Mouse (Mus musculus): Measurements from ENCODE around the gene Baz2b. TPM values are rescaled to one million over a fixed set of nuclear protein-coding genes. Genes with fewer than 3 reads are reported as not detected.

Gene Baz2b
- polyA plus RNA-seq, 1 experiment: 7.0 TPM

DNA sequence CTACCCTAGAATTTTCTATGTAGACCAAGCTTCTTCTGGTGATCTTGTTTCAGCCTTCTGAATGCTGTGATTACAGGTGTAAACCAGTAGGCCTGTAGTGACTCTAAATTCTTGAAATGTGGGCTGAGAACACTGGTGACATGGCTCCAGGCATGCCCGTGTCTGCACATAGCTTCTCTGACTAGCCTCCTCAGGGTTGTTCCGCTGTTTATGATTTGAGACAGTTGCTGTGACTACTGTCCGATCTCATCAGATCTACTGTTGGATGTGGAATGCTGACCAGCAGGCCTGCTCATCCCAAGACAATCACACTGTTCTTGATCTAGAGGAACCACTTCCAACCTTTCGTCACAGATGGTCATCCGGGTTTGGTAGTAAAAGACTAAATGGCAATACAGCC is 182.5 kb downstream of the Baz2b start:
- WGBS: 81% methylated on average over 5 of the region's 5 CpGs
- DNase-seq (ENCODE audit: low read depth, low spot score): no peak

DNA sequence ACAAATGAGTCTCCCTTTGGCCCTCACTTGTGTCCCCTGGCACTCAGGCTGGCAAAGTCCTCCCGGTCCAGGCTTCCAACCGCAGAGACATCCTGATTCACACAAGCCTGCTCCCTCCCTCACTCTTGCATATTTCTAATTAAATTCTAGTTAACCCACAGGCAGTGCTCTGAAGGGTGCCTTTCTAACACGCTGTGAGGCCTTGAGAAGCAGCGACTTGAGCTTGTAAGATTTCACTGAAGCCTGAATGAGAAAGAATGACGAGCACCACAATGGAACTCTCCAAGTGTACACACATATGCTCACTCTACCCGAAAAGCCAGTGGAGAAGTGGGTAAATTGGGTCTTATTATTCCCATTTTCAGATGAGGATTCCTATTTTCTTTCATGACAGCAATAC is 183.1 kb downstream of the Baz2b start:
- DNase-seq (ENCODE audit: low read depth, low spot score): no peak
- 79% methylated on average over 6 of the region's 6 CpGs for WGBS

DNA sequence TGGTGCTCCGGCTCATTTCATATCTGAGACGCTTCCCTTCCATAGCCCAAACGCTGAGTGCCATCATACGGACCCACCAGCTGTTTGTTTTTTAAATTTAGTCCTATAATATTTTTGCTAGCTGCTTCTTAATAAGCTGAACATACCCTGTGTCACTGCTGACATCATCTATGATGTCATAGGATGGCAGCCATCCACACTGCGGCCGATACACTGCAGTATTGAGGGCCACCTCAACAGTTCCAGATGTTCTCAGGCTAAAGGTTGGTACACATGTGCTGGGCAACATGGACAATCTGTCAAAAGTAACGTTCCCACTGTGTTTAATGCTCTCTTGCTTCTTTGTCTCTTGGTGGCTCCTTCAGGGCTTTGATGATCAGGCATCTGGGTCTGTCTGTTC is 185.9 kb downstream of the Baz2b start:
- WGBS: 95% methylated on average over 7 of the region's 7 CpGs
- no peak for DNase-seq (ENCODE audit: low read depth, low spot score)

DNA sequence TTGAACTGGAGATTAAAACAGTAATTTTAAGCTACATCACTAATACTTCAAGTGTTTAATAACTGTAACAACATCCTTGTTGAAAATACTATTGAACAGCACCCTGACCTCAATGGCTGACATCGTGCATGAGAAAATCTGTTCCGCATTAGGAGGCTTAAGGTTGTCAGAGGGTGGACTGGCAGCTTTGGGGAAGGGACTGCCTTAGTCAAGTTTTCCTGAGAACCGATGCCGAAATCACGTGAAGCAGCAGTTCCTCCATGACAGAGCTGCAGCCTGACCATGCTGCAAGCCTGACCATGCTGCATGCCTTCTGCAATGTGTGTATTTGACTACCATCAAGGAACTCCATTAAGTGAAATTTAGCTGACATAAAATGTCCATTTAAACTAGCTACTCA is 188.1 kb downstream of the Baz2b start:
- DNase-seq (ENCODE audit: low read depth, low spot score): no peak
- WGBS: 88% methylated on average over 5 of the region's 5 CpGs

DNA sequence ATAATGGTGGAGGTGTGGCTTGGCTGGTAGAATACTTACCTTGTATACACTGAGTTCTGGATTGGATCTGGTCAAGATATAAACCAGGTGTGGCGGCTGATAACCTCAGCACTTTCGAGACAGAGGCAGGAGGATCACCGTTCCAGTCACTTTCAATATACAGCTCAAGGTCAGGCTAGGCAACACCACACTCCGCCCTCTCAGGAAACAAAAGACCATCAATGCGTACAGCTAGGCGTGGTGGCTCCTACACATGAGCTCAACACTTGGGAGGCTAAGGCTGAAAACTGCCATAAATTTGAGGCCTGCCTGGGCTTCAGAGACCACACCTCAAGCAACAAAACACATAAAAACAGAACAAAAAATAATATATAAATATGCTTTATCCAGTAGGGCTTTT is 188.5 kb downstream of the Baz2b start:
- 42% methylated on average over 6 of the region's 6 CpGs for WGBS
- DNase-seq (ENCODE audit: low read depth, low spot score): no peak

DNA sequence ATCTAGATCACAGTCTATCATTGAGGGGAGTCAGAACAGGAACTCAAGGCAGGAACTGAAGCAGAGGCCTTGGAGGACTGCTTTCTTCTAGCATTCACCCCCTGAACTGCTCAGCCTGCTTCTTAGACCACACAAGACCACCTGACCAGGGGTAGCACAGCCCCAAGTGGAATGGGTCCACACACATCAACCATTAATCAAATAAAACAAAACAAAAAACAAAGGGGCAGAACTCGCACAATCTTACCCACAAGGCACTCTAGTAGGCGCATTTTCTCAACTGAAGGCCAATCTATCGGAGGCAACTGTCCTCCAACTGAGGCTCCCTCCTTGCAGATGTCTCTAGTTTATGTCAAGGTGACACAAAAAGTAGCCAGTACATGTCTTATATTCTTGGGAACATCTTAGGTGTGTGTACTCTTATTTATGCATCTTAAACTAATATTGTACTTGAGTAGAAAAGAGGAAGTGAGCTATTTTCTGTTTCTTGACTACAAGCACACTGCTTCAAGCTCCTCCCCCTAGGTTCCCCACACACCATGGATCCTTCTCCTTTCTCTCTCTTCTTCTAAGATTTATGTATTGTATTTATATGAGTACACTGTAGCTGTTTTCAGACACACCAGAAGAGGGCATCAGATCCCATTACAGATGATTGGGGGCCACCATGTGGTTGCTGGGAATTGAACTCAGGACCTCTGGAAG is 189.9 kb downstream of the Baz2b start:
- 98% methylated on average over 3 of the region's 3 CpGs for WGBS

DNA sequence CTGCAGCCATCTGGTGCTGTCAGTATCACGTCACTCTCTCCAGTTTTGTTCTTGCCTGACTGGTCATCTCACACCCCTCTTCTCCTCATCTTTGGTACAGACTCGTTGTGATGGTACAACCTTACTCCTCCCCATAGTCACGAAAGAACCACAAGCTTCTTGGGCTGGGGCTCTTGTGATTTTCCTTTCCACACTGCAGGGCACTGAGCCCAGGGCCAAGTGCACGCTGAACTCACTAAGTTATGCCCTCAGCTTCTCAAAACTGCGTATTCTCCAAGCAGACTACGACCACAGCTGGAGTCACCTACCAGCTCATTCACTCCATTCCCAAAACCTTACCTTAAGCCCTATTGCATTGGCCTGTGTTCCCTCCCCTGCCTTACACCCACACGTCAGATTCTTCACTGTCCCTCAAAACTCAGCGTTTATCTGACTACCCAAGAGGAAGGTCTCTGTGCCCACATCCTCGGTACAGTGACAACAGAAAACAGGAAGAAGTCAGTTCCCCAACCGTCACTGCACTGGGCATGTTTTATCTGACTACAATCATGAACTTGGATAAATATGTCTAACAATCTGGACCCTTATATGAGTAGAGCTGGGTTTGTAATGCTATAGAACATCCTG is 190.7 kb downstream of the Baz2b start:
- 81% methylated on average over 10 of the region's 10 CpGs for WGBS

More for the DNA sequence above, 189.9 kb downstream of the Baz2b start:
- no peak for DNase-seq (ENCODE audit: low read depth, low spot score)

DNA sequence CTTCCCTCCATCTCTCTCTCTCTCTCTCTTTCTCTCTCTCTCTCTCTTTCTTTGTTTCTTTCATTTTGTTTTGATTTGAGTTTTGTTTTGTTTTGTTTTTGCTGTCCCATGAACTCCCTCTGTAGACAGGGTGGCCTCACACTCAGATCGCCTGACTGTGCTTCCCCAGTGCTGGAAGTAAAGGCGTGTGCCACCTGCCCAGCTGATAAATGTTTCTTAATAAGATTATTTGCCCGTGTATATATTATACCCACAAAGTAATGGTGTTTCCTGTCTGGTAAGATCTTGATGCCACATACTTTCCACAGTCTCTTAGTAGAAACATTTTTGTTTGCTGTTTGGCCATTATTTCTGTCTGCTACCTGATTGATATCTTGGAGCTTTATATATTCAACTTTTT is 198.1 kb downstream of the Baz2b start:
- WGBS: 75% methylated on average over 3 of the region's 3 CpGs
- DNase-seq (ENCODE audit: low read depth, low spot score): no peak

More for the DNA sequence above, 190.7 kb downstream of the Baz2b start:
- DNase-seq (ENCODE audit: low read depth, low spot score): no peak

DNA sequence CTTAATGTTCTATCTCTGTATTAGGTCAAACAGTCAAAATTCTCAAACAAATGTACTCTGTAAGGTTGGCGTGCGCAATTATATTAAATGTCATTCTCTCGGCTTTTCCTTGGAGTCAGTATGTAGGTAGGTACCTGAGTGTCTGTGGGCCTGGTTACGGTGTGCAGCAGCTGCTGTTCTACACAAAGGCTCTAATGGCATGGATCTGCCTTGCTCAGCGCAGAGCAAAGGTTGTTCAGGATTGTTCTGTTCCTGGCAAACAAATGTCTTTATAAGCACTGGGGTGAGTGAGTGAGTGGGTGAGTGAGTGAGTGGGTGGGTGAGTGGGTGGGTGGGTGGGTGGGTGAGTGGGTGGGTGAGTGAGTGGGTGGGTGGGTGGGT is 206.0 kb downstream of the Baz2b start:
- WGBS: 46% methylated on average over 5 of the region's 5 CpGs
- DNase-seq (ENCODE audit: low read depth, low spot score): no peak

DNA sequence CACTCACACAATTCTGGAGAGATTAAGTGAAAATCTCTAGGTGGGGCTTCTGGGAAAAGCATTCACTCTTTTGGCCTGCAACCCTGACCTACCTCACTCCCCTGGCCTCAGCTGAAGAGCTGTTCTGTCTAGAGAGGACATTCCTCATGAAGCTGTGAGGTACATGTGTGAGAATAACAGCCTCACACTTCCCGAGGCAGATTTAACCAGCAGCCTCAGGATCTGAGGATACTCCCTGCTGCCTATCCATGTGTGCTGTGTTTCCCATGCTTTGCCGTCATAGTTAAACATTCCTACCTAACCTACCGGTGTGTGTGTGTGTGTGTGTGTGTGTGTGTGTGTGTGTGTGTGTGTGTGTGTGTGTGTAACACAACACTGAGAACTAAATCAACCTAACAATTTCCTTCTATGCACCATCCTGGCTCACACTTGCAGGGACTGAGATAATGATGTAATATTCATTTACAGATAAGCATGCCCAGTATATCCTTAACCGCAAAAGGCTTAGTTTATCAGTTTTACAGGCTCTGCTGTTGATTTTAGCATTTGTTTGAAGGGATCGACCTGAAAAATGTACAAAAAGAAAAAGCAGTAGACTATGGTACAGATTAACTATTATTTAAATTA is 206.5 kb downstream of the Baz2b start:
- DNase-seq (ENCODE audit: low read depth, low spot score): no peak
- WGBS: 41% methylated on average over 5 of the region's 5 CpGs

DNA sequence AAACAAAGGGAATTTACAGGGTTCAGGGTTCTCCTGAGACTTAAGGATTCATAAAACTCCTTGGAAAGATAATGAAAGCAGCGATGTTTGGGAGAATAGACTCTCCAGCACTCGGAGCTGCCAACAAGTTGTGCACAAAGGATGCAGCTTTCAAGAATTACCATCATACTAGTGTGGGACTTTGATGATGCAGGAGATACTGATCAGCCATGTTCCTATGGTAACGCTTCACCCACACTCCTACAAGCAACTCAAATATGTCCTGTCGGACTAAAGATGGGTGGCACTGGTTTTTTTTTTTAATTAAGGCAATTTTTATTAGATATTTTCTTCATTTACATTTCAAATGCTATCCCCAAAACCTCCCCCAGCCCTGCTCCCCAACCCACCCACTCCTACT is 209.4 kb downstream of the Baz2b start:
- 98% methylated on average over 4 of the region's 4 CpGs for WGBS
- DNase-seq (ENCODE audit: low read depth, low spot score): no peak

DNA sequence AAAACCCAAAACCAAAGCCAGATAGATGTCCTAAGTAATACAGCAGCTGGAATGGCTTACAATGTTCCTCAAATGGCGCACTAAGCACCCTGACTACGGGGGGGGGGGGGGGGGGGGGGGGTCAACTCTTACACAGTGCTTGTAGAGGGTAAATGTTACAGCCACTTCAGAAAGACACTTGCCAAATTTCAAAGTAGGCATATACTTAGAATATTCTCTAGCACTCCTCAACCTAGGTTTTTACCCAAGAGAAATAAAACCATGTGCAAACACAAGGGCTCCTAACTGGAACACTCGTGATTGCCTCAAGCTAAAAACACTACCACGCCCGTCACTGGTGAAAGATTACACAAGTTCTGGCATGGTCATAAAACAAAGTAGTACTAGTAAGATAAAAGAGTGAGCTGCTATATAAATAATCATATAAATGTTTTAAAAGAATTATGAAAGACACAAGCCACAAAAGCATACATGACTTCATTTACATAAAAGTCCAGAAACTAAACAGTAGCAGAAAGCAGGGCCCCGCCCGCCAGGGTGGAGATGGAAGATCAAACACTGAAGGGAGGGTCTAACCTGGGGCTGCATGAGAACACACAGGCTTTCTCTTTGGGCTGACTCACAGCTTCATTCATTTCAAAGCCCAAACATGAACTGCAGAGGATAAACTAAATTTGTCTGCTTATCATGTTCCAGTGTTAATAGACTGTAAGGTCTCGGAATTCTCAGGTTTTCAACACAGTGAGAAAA is 212.0 kb downstream of the Baz2b start:
- 25% methylated on average over 8 of the region's 8 CpGs for WGBS
- peak; percentile 76 for DNase-seq (ENCODE audit: low read depth, low spot score)

DNA sequence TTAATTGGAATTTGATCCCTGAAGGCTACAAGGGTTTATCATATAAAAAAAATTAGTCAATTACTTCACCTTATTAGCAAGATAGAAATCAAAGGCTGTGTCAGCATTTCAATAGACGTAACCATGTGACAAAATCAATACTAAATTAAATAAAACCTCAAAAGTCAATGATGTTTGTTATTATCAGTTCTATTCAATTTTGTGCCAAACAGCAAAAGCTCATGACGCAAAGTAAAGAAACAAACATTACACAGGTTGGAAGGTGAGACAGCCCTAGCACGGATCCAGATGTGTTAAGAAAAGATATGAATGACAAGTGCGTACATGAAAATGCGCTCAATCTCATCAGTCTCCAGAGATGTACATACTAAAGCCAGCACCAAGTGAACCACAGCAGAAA is 212.7 kb downstream of the Baz2b start:
- 92% methylated on average over 5 of the region's 5 CpGs for WGBS
- no peak for DNase-seq (ENCODE audit: low read depth, low spot score)

DNA sequence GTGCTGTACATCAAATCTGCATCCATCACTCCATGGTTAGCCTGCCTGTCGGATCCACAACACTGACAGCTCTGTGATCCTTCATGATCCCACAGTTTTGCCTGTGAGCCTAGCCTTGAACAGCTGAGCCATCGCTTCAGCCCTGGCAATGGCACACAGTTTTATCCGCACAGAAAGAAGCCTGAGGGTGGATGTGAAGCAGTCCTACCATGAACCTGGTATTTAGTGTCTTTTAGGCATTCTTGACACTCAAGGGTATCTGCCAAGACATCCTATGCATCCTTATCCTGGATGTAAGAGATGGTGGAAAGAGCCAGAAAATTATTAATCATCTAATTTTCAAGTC is 216.5 kb downstream of the Baz2b start:
- WGBS: 96% methylated on average over 3 of the region's 3 CpGs
- no peak for DNase-seq (ENCODE audit: low read depth, low spot score)

DNA sequence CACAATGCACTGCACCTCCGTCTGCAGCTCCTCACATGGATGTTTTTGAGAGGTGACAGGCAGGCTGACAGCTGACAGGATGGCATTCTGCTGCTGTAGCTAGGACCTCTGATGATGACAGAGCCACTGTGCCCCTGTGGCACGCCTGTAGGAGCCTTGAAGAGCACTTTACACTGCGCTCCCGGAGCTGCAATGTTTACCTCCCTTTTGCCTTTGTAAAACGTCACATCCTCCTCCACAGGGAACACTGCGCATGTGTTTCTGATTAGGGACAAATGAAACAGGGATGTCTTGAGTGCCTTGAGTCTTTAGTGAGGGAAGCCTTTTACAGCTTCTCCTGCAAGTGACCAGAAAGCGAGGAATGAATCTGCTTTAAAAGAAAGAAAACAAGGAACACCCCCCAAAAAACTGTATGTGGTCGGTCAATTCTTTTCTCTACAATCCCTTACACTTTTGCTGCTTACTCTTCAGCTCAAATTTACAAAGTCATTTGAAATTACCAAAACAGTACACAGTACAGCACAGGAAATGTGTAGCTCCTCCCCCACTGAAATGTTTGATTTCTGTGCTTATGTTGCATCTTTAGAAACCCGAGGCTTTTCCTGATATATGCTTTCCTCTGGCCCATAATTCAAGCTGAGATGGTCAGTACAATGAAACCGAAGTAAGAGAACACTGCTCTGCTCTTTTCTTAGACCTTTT is 217.0 kb downstream of the Baz2b start:
- 82% methylated on average over 10 of the region's 10 CpGs for WGBS

DNA sequence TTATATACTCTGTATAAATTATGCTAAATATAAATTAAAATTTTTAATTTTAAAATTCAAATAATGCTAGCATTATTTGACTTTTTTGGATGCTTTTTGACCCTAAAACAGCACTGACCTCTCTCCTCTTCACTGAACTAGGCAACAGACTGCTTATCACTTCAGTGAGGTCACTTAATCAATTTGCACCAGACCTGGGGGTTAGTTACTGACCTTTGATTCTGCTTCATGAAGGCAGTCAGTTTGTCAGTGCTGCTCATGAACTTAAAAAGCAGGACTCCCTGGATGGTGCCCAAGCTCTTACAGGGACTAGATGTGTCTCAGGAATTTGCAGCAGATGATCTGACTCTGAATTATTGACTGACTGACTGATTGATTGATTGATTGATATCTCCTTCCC is 217.9 kb downstream of the Baz2b start:
- DNase-seq (ENCODE audit: low read depth, low spot score): no peak

More for the DNA sequence above, 217.0 kb downstream of the Baz2b start:
- DNase-seq (ENCODE audit: low read depth, low spot score): no peak

DNA sequence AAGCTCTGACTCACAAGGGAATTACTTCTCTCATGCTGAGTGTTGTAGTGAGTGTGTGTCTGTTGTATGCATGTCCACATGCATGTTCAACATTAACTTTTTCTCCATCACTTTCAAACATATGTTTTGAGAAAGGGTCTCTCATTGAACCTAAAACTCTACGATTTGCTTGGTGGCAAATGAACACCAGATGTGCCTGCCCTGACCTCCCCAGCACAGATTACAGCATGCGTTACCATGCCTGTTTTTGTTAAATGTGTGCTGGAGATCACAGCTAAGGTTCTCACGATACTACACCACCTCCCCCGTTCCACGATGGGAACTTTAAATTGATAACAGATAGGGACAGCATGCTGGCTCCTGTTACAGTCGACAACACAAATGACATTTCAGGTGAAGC is 222.1 kb downstream of the Baz2b start:
- 88% methylated on average over 6 of the region's 6 CpGs for WGBS
- no peak for DNase-seq (ENCODE audit: low read depth, low spot score)

DNA sequence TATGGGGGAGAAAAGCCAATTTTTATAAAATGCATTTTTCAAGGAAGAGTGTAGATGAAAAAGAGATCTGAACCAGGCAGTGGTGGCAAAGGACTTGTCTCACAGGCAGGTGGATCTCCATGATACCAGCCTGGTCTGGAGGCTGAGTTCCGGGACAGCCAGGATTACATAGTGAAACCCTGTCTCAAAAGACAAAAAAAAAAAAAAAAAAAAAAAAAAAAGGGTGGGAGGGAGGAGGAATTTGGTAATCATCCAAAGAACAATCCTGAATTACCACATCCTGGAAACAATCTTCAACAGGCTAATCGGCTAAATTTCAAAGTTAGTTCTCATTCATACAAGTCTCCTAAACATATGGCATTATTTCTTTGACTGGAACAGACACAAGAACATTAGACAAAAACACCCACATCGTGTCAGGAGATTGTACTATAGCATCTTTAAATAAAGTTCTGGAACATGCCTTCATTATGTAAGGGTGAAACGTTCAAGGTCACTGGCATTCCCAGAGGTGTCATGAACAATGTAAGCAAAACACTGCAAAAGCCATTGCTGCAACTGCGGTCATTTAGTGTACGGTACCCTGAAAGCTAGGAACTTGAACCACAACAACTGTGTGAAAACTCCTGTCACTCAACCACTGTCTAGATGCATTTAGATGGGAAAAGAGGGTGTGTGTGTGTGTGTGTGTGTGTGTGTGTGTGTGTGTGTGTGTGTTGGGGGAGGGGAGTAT is 230.0 kb downstream of the Baz2b start:
- DNase-seq (ENCODE audit: low read depth, low spot score): no peak
- 45% methylated on average over 6 of the region's 6 CpGs for WGBS

DNA sequence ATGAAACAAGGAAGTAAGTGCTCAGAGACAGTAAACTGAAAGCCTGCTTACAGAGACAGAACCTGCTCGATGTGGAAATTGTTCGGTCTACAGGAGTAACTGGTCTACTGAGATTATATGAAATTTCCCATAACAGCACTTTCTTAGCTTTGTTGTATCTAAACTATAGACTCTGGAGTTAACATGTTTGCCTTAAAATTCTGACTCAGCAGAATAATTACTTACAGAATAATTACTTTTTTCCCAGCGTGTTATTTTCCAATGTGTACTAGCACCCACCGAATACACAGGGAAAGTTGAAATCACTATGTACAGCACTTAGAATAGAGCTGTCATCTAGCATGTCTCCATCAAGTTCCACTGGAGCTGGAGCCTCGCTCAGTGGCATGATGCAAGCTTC is 233.0 kb downstream of the Baz2b start:
- WGBS: 73% methylated on average over 5 of the region's 5 CpGs
- no peak for DNase-seq (ENCODE audit: low read depth, low spot score)
